Mouse (Mus musculus) stomach, embryonic 15.5 days (tissue): ENCODE data around the gene Cers6. TPM values are rescaled to one million over a fixed set of nuclear protein-coding genes. Genes with fewer than 3 reads are reported as not detected.

Experiments used
- ATAC-seq: fragments of 200-750 bp; cut with Nextera tagmentation; 2 replicates; pipeline ENCODE4 v1.8.0; 2017; ENCODE audit warnings: low read depth, moderate number of reproducible peaks, moderate TSS enrichment; ENCODE audit not compliant: insufficient read depth, low FRiP score
- H3K27ac ChIP-seq: fragments of 300-500 bp; sonication (generic); 2 replicates; pipeline ENCODE4 v1.5.1; 2015; ENCODE audit warnings: mild to moderate bottlenecking, inconsistent platforms
- H3K27me3 ChIP-seq: fragments of 300-500 bp; sonication (generic); replicated peaks from 2 replicates; pipeline ENCODE4 v1.6.1; 2015; ENCODE audit warnings: inconsistent platforms
- H3K36me3 ChIP-seq: fragments of 300-500 bp; sonication (generic); 2 replicates; pipeline ENCODE4 v1.6.1; 2015; ENCODE audit warnings: inconsistent platforms
- H3K4me1 ChIP-seq: fragments of 300-500 bp; sonication (generic); 2 replicates; pipeline ENCODE4 v1.6.1; 2015; ENCODE audit warnings: inconsistent platforms
- H3K4me2 ChIP-seq: fragments of 300-500 bp; sonication (generic); 2 replicates; pipeline ENCODE4 v1.6.1; 2015; ENCODE audit warnings: mild to moderate bottlenecking, inconsistent platforms
- H3K4me3 ChIP-seq: fragments of 300-500 bp; sonication (generic); replicated peaks from 2 replicates; pipeline ENCODE4 v1.5.1; 2015; ENCODE audit warnings: inconsistent platforms
- H3K9ac ChIP-seq: fragments of 300-500 bp; sonication (generic); 2 replicates; pipeline ENCODE4 v1.6.1; 2015; ENCODE audit warnings: inconsistent platforms
- H3K9me3 ChIP-seq: fragments of 300-500 bp; sonication (generic); 2 replicates; pipeline ENCODE4 v1.6.1; 2016; ENCODE audit warnings: inconsistent platforms
- WGBS: fragments of 180-500 bp; shearing (Covaris S2); methylation state at CpG from one replicate; pipeline ENCODE4 v1.1.7; 2015; 5-methylcytosine and 5-hydroxymethylcytosine counted together
- polyA plus RNA-seq: library from polyadenylated mRNA; unstranded; fragments of >200 nt; fragmentation: Nextera tagmentation; extraction: Ambion mirVana; gene quantifications from 2 replicates; pipeline ENCODE4 v1.2.1, GENCODE M21; 2015

The Cers6 gene
- polyA plus RNA-seq, 1 experiment from 2014 or later, result 25.7 TPM

DNA sequence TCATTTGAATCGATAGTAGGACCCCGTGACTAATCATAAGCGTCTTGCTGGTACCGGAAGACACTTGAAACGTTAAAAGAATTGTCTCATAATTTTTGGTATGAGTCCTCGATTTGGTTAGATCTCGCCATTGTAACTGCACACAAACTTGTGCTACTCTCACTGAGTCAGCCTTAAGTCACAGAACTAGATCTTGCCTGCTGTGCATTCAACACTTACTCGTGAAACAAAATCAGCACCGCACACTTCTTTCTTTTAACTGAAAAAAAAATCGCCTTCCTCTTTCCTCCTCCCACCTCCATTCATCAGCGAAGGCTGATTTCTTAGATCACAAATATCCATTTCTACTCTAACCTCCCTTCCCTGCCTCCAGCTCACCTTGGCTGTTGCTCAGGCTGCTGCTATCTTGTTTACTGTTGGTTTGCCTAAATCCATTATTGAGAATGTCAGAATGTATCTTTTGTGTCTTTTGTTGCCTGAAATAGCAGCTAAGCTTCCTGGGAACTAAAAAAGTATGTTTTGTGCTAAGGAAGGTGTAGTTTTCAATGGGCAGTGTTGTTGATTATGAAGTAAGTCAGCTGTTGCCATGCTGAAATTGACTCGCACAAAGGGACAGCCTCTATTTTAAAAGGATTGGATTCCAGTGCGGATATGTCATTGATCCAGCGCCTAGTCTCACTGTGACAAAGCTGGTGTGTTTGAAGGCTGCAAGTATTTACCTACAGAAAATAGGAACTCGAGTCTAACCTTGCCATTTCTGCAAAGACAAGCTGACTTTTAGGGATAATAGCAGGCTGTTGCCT is 1.4 kb downstream of the Cers6 start:
- Histone ChIP-seq H3K4me2 (peak overlapping the region; percentile 88), H3K9ac (peak overlapping the region; percentile 84), H3K4me3 (peak overlapping the region; percentile 88), H3K4me1 (0 out of 2 replicates have a peak, but pooled peaks cover 12% of the 10 kb centered on the region), H3K9me3 (no peaks in the 10 kb centered on the region), H3K27ac (peak overlapping the region; percentile 85), H3K27me3 (no peaks in the 10 kb centered on the region), H3K36me3 (no peaks in the 10 kb centered on the region)
- WGBS, result 4% methylated on average over 15 of the region's 15 CpGs
- no peak for ATAC-seq

- 8% methylated on average over 6 of the region's 6 CpGs for WGBS
- H3K4me2 ChIP-seq, result peak overlapping the region; percentile 88
- H3K4me3 ChIP-seq, result peak overlapping the region; percentile 88; the same call in 1 of the 2 replicates
- no peak overlapping the region for H3K27ac ChIP-seq
- H3K4me1 ChIP-seq, result 0 out of 2 replicates have a peak, but pooled peaks cover 12% of the 10 kb centered on the region
- ATAC-seq, result no peak
- no peaks in the 10 kb centered on the region for H3K9me3 ChIP-seq
- no peaks in the 10 kb centered on the region for H3K27me3 ChIP-seq
- no peaks in the 10 kb centered on the region for H3K36me3 ChIP-seq
- H3K9ac ChIP-seq, result no peak overlapping the region
Measured at GRCm38 (mm10) chr2:68863561-68863960, 2.3 kb downstream of the Cers6 start.

- no peaks in the 10 kb centered on the region for H3K9me3 ChIP-seq
- no peaks in the 10 kb centered on the region for H3K27me3 ChIP-seq
- H3K27ac ChIP-seq, result no peak overlapping the region
- no peak overlapping the region for H3K9ac ChIP-seq
- WGBS, result 72% methylated on average over 2 of the region's 2 CpGs
- no peak overlapping the region for H3K4me2 ChIP-seq
- H3K4me1 ChIP-seq, result 0 out of 2 replicates have a peak, but pooled peaks cover 12% of the 10 kb centered on the region
- no peak for ATAC-seq
- no peak overlapping the region for H3K4me3 ChIP-seq
- H3K36me3 ChIP-seq, result no peaks in the 10 kb centered on the region
Measured at GRCm38 (mm10) chr2:68864366-68864765, 3.1 kb downstream of the Cers6 start.

DNA sequence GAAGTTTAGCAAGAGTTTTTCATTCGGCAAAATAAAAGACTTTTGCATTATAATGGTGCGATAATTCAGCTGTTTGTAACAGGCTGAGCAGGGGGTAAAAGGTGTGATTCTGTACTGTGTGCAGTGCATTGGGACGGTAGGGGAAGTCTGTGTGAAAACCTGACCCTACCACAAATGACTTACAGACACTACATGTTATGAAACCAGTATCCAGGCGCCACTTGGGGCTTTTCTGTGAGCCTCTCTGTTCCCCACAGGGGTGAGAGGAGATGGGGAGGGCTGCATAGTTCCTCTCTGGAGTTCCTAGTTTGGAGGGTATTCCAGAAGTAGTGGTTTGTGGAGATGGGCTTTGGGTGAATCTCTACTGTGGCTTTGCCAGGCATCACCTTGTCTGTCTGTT is 5.9 kb downstream of the Cers6 start:
- WGBS, result 71% methylated on average over 4 of the region's 4 CpGs
- H3K9ac ChIP-seq, result no peak overlapping the region
- no peaks in the 10 kb centered on the region for H3K9me3 ChIP-seq
- H3K4me3 ChIP-seq, result no peak overlapping the region
- H3K4me1 ChIP-seq, result peaks cover 11% of the 10 kb centered on the region; the same call in 1 of the 2 replicates
- no peak overlapping the region for H3K27ac ChIP-seq
- no peak overlapping the region for H3K4me2 ChIP-seq
- H3K36me3 ChIP-seq, result no peaks in the 10 kb centered on the region
- no peaks in the 10 kb centered on the region for H3K27me3 ChIP-seq
- ATAC-seq, result no peak

- no peaks in the 10 kb centered on the region for H3K27me3 ChIP-seq
- H3K27ac ChIP-seq, result no peak overlapping the region
- H3K4me3 ChIP-seq, result no peak overlapping the region
- no peaks in the 10 kb centered on the region for H3K9me3 ChIP-seq
- H3K4me1 ChIP-seq, result peaks cover 5% of the 10 kb centered on the region; the same call in 1 of the 2 replicates
- H3K4me2 ChIP-seq, result no peak overlapping the region
- WGBS, result 62% methylated on average over 17 of the region's 17 CpGs
- 0 out of 2 replicates have a peak, but pooled peaks have one; percentile 28 for ATAC-seq
- H3K9ac ChIP-seq, result no peak overlapping the region
- no peaks in the 10 kb centered on the region for H3K36me3 ChIP-seq
Measured at GRCm38 (mm10) chr2:68870999-68871780, 9.9 kb downstream of the Cers6 start.

DNA sequence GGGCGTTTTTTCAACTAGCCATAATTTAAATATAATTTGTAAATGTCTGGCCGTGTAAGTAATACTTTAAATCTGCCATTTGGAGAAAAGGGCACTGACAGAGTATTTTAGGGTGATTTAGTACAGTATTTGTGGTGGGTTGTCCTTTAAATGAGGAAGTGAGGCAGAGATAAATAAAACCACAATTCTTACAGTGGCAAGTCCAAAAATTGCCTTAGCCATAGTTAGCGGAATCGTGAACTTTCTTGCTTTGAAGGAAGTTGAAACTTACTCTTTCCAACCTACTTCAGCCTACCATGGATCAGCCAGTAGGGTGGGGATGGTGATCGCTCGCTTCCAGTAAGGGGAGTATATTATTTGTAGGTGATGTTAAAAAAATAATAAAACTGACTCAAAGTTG is 11.8 kb downstream of the Cers6 start:
- H3K27me3 ChIP-seq, result no peaks in the 10 kb centered on the region
- H3K27ac ChIP-seq, result no peak overlapping the region
- H3K36me3 ChIP-seq, result no peaks in the 10 kb centered on the region
- ATAC-seq, result no peak
- no peak overlapping the region for H3K4me3 ChIP-seq
- H3K4me1 ChIP-seq, result peaks cover 5% of the 10 kb centered on the region; the same call in 1 of the 2 replicates
- WGBS, result 66% methylated on average over 6 of the region's 6 CpGs
- no peaks in the 10 kb centered on the region for H3K9me3 ChIP-seq
- H3K4me2 ChIP-seq, result no peak overlapping the region
- H3K9ac ChIP-seq, result no peak overlapping the region

DNA sequence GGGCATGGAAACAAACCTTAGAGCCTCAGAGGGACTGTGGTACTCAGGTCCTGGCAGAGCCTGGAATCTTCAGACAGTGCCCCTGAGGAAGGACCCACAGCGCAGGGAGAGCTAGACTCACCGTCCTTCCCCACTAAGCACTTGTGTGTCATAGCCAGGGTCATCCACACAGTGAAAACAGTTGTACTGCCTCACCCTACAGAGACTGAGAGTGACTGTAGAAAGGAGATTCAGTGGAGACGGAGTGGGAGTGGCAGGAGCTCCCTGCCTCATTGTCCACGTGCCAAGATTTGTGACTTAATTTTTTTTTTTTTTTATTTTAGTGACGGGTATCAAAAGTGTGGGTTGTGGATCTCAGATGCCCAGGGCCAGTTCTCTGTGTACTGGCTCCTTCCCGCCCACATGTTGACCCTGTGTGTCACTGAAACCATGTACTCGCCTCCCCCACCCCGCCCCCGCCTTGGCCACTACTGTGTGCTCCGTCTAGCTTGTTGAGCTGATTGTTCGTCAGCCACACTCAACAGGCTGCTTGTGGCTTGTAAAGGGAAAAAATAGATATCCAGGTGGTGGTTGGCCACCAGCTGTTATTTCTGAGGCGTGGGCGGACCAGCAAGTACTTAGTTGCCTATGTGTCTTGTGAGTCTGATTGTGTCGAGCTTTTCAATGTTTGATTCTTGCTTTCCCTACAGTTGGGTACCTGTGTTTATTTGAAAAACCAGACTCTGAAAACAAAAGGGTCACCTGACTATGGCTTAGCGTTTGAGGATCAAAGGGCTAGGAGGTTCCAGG is 12.6 kb downstream of the Cers6 start:
- 62% methylated on average over 15 of the region's 15 CpGs for WGBS
- Histone ChIP-seq H3K36me3 (no peaks in the 10 kb centered on the region), H3K9me3 (no peaks in the 10 kb centered on the region), H3K9ac (no peak overlapping the region), H3K27ac (no peak overlapping the region), H3K4me3 (no peak overlapping the region), H3K27me3 (no peaks in the 10 kb centered on the region), H3K4me2 (no peak overlapping the region), H3K4me1 (peaks cover 5% of the 10 kb centered on the region; the same call in 1 of the 2 replicates)
- ATAC-seq, result no peak

GRCm38 (mm10) chr2:68874575-68874974 is 13.3 kb downstream of the Cers6 start:
- Histone ChIP-seq H3K27me3 (no peaks in the 10 kb centered on the region), H3K9me3 (no peaks in the 10 kb centered on the region), H3K27ac (no peak overlapping the region), H3K4me1 (peaks cover 5% of the 10 kb centered on the region; the same call in 1 of the 2 replicates), H3K9ac (no peak overlapping the region), H3K4me2 (no peak overlapping the region), H3K36me3 (no peaks in the 10 kb centered on the region), H3K4me3 (no peak overlapping the region)
- WGBS, result 74% methylated on average over 6 of the region's 6 CpGs
- no peak for ATAC-seq

DNA sequence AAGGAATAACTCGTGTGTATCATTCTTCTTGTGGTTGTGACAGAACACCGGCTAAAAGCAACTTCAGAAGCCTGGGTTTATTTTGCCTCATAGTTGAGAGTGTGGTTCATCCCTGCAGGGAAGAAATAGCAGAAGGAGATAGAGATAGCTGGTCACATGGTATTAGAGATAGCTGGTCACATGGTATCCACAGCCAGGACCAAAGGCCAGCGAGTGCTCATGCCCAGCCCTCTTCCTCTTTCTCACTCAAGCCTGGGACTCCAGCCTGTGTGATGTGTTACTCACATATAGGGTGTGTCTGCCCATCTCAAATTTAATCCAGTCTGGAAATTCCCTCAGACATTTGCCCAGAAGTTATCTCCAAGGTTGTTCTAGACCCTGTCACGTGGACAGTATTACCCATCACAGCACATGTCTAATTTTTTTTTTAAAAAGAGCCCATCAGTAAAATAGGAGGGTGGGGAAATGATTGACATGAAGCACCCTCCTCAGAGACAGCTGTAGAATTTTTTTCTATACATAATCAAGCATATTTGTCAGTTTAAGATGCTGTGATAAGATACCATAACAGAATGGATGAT is 17.9 kb downstream of the Cers6 start:
- Histone ChIP-seq H3K27ac (no peak overlapping the region), H3K9ac (no peak overlapping the region), H3K27me3 (no peaks in the 10 kb centered on the region), H3K36me3 (no peaks in the 10 kb centered on the region), H3K4me1 (no peaks in the 10 kb centered on the region), H3K4me2 (no peak overlapping the region), H3K4me3 (no peak overlapping the region), H3K9me3 (no peaks in the 10 kb centered on the region)
- ATAC-seq, result no peak; the same call in 1 of the 2 replicates
- WGBS, result 84% methylated on average over 4 of the region's 4 CpGs

DNA sequence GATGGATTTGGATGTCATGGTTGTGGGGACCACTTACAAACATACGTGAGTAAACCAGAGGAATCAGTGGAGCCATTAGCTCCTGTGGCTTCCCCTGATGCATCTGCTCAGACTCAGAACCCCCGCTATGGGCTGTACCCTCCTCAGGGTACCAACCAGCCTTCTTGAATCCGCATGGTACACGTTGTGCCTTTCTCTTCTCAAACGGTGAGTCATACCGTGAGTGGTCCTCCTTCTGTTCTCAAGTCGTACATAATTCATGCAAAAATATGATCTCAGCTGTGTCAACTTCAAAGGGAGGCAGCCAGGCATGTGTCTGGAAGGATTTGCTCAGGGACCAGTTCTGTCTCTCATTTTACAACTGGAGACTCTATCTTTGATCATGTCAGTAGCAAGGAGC is 23.3 kb downstream of the Cers6 start:
- ATAC-seq, result no peak
- Histone ChIP-seq H3K4me1 (peaks cover 4% of the 10 kb centered on the region; the same call in 1 of the 2 replicates), H3K9ac (no peak overlapping the region), H3K27ac (no peak overlapping the region), H3K27me3 (no peaks in the 10 kb centered on the region), H3K36me3 (no peaks in the 10 kb centered on the region), H3K4me3 (no peak overlapping the region), H3K9me3 (no peaks in the 10 kb centered on the region), H3K4me2 (no peak overlapping the region)
- WGBS, result 66% methylated on average over 7 of the region's 7 CpGs

GRCm38 (mm10) chr2:68885206-68885605 is 24.0 kb downstream of the Cers6 start:
- no peaks in the 10 kb centered on the region for H3K36me3 ChIP-seq
- no peaks in the 10 kb centered on the region for H3K9me3 ChIP-seq
- H3K4me3 ChIP-seq, result no peak overlapping the region
- no peak overlapping the region for H3K27ac ChIP-seq
- ATAC-seq, result no peak
- peaks cover 4% of the 10 kb centered on the region; the same call in 1 of the 2 replicates for H3K4me1 ChIP-seq
- H3K4me2 ChIP-seq, result no peak overlapping the region
- no peaks in the 10 kb centered on the region for H3K27me3 ChIP-seq
- no peak overlapping the region for H3K9ac ChIP-seq
- 93% methylated on average over 2 of the region's 2 CpGs for WGBS
